Mouse (Mus musculus): ENCODE measurements around the gene Sstr2.

- no peak for TF ChIP-seq CTCF (IDR thresholded peaks at IDR 0.05; ENCODE audit: control insufficient read depth, insufficient read depth, insufficient read length)
- no peak for TF ChIP-seq USF1 (IDR thresholded peaks at IDR 0.05; ENCODE audit: low read depth)
- no peak for TF ChIP-seq CEBPB (IDR thresholded peaks at IDR 0.05; ENCODE audit: low read depth)
- TF ChIP-seq MAX (IDR thresholded peaks at IDR 0.05), result no peak
- TF ChIP-seq MYOD1 (IDR thresholded peaks at IDR 0.05; ENCODE audit: control insufficient read depth, insufficient read length, low read depth), result no peak
- no peak for TF ChIP-seq FOSL1 (IDR thresholded peaks at IDR 0.05; ENCODE audit: insufficient read depth, low read length, poor library complexity, severe bottlenecking)
- no peak for TF ChIP-seq MYOG (IDR thresholded peaks at IDR 0.05; ENCODE audit: control insufficient read depth, extremely low read depth, insufficient read length)
Observed at GRCm38 (mm10) chr11:113669711-113670110, 50.6 kb downstream of the Sstr2 start.

All from C2C12 (cell line).